In the genomic region with DNA sequence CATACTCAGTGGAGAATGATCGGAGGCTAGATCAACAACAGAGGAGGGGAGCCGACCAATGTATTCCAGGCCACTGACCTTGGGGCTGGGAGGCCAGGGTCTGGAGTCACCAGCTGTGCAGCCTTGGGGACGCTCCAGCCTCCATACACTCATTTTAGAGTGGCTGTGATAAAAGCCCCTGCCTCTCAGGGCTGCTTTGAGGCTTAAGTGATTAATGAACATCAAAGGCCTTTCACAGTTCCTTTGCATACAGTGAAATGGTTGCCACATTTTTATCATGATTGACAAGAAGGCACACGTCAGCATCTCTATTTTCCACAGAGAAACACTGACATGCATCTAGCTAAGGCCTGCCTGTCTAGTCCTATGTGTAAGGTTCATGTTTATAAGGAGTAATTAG, we compare ENCODE assay signal across 26 mouse cellular contexts.
A peak's percentile ranks its signal among the peaks of the same experiment; 100 is the strongest.
DNase-seq lines count a peak whose midpoint lies in the region; ATAC-seq lines count a peak whose summit lies in the region.
"Had no signal": no experiment of that assay in that cellular context is flagged by ENCODE, and none has a peak within 500 bp of the region (broad histone marks: within the 10 kb centered on the region; RNA-seq: fewer than 3 reads in every experiment).

No protein-coding gene starts in this region.

- H3K4me2 ChIP-seq in hindbrain, embryonic 14.5 days (replicated peaks), result no peak overlapping the region
- no peak overlapping the region for H3K4me2 ChIP-seq in midbrain, embryonic 12.5 days (replicated peaks)
- H3K4me2 ChIP-seq: embryonic facial prominence, embryonic 15.5 days; heart, embryonic 15.5 days; hindbrain, embryonic 13.5 days; kidney, embryonic 15.5 days; limb, embryonic 13.5 days; liver, embryonic 11.5 days; lung, embryonic 15.5 days had no signal

- no peak for ATAC-seq in hindbrain, embryonic 14.5 days (ENCODE audit: low FRiP score)
- 0 out of 2 replicates have a peak, but pooled peaks have one; percentile 16 for ATAC-seq in midbrain, embryonic 12.5 days (ENCODE audit: low FRiP score, low read depth)

- H3K27ac ChIP-seq in hindbrain, embryonic 10.5 days, result peak overlapping the region; percentile 35; the same call in 1 of the 2 replicates
- H3K27ac ChIP-seq in hindbrain, embryonic 14.5 days, result no peak overlapping the region
- H3K27ac ChIP-seq in midbrain, embryonic 12.5 days (replicated peaks), result peak overlapping the region; percentile 49; the same call in 1 of the 2 replicates
- no peak overlapping the region for H3K27ac ChIP-seq in embryonic facial prominence, embryonic 10.5 days (replicated peaks)
- H3K27ac ChIP-seq: embryonic facial prominence, embryonic 15.5 days; heart, embryonic 15.5 days; hindbrain, embryonic 13.5 days; kidney, embryonic 15.5 days; limb, embryonic 13.5 days; lung, embryonic 15.5 days; stomach, postnatal 0 days had no signal

- no peak overlapping the region for H3K9ac ChIP-seq in hindbrain, embryonic 14.5 days
- H3K9ac ChIP-seq in midbrain, embryonic 12.5 days (replicated peaks), result no peak overlapping the region
- H3K9ac ChIP-seq: embryonic facial prominence, embryonic 15.5 days; heart, embryonic 15.5 days; kidney, embryonic 15.5 days; limb, embryonic 13.5 days; lung, embryonic 15.5 days had no signal

- intact Hi-C loops in heart, postnatal 14 days (cut with DNase I), result loop anchor here (2.0 kb wide), 1 partner anchor 745 kb away; no protein-coding TSS in a partner anchor

- no peak overlapping the region for H3K4me3 ChIP-seq in hindbrain, embryonic 10.5 days
- no peak overlapping the region for H3K4me3 ChIP-seq in hindbrain, embryonic 14.5 days (replicated peaks; ENCODE audit: low read length)
- H3K4me3 ChIP-seq in midbrain, embryonic 12.5 days, result no peak overlapping the region
- no peak overlapping the region for H3K4me3 ChIP-seq in embryonic facial prominence, embryonic 10.5 days
- H3K4me3 ChIP-seq: embryonic facial prominence, embryonic 15.5 days; heart, embryonic 15.5 days; hindbrain, embryonic 13.5 days; kidney, embryonic 15.5 days; limb, embryonic 13.5 days; lung, embryonic 15.5 days had no signal

- peaks cover 48% of the 10 kb centered on the region for H3K4me1 ChIP-seq in hindbrain, embryonic 10.5 days (replicated peaks)
- peaks cover 3% of the 10 kb centered on the region for H3K4me1 ChIP-seq in hindbrain, embryonic 14.5 days (replicated peaks; ENCODE audit: control insufficient read depth, insufficient read depth, low read length)
- peaks cover 27% of the 10 kb centered on the region for H3K4me1 ChIP-seq in midbrain, embryonic 12.5 days
- peaks cover 30% of the 10 kb centered on the region for H3K4me1 ChIP-seq in embryonic facial prominence, embryonic 10.5 days

- 29% methylated on average over 4 of the region's 4 CpGs for WGBS in hindbrain, embryonic 10.5 days
- WGBS in hindbrain, embryonic 14.5 days, result 15% methylated on average over 4 of the region's 4 CpGs
- WGBS in midbrain, embryonic 12.5 days, result 16% methylated on average over 4 of the region's 4 CpGs
- WGBS in embryonic facial prominence, embryonic 10.5 days, result 40% methylated on average over 4 of the region's 4 CpGs

- no peaks in the 10 kb centered on the region for H3K36me3 ChIP-seq in hindbrain, embryonic 10.5 days
- no peaks in the 10 kb centered on the region for H3K36me3 ChIP-seq in hindbrain, embryonic 14.5 days (replicated peaks; ENCODE audit: control insufficient read depth, insufficient read depth)
- H3K36me3 ChIP-seq in midbrain, embryonic 12.5 days, result no peaks in the 10 kb centered on the region
- no peaks in the 10 kb centered on the region for H3K36me3 ChIP-seq in embryonic facial prominence, embryonic 10.5 days (replicated peaks)
- H3K36me3 ChIP-seq: embryonic facial prominence, embryonic 15.5 days; G1E; heart, embryonic 15.5 days; hindbrain, embryonic 13.5 days; kidney, embryonic 15.5 days; limb, embryonic 13.5 days; lung, embryonic 15.5 days had no signal

- DNase-seq in embryo, embryonic 10.5 days (ENCODE audit: low spot score), result peak; percentile 23
- no peak for DNase-seq in embryo, embryonic 10 days (ENCODE audit: low spot score)
- no peak for DNase-seq in hindbrain, embryonic 10.5 days (ENCODE audit: low spot score)
- DNase-seq in hindbrain, embryonic 14.5 days (ENCODE audit: low spot score), result no peak
- DNase-seq in retina, embryonic 14.5 days (ENCODE audit: low spot score), result peak; percentile 52
- no peak for DNase-seq in embryonic facial prominence, embryonic 10.5 days (ENCODE audit: low spot score)
- DNase-seq in heart, postnatal 14 days, result no peak
- DNase-seq: adrenal gland, postnatal 10 days; cerebellum, adult 11-12 months; cerebellum, adult 9-11 months; gastrocnemius, postnatal 10 days; heart, postnatal 36 days; kidney, adult 11 months; kidney, postnatal 36 days; right cerebral cortex, adult 18-20 months; right cerebral cortex, postnatal 4 days had no signal

- H3K9me3 ChIP-seq in hindbrain, embryonic 10.5 days, result no peaks in the 10 kb centered on the region
- H3K9me3 ChIP-seq in hindbrain, embryonic 14.5 days (ENCODE audit: control insufficient read depth, low read length), result no peaks in the 10 kb centered on the region
- H3K9me3 ChIP-seq in midbrain, embryonic 12.5 days, result no peaks in the 10 kb centered on the region
- no peaks in the 10 kb centered on the region for H3K9me3 ChIP-seq in embryonic facial prominence, embryonic 10.5 days
- H3K9me3 ChIP-seq: embryonic facial prominence, embryonic 15.5 days; heart, embryonic 15.5 days; hindbrain, embryonic 13.5 days; kidney, embryonic 15.5 days; limb, embryonic 13.5 days; lung, embryonic 15.5 days had no signal

- no peaks in the 10 kb centered on the region; the same call in 1 of the 2 replicates for H3K27me3 ChIP-seq in hindbrain, embryonic 10.5 days (ENCODE audit: insufficient read depth, poor library complexity, severe bottlenecking)
- H3K27me3 ChIP-seq in hindbrain, embryonic 14.5 days (ENCODE audit: control insufficient read depth, insufficient read depth, low read length), result no peaks in the 10 kb centered on the region
- no peaks in the 10 kb centered on the region for H3K27me3 ChIP-seq in midbrain, embryonic 12.5 days
- no peaks in the 10 kb centered on the region for H3K27me3 ChIP-seq in embryonic facial prominence, embryonic 10.5 days (replicated peaks; ENCODE audit: low read depth, poor library complexity, severe bottlenecking)
- H3K27me3 ChIP-seq: heart, embryonic 15.5 days; kidney, embryonic 15.5 days; lung, embryonic 15.5 days had no signal

Comparison
In these comparisons a context has a peak if more than half of its experiments do, and no peak if none do; other contexts are left out.
1. DNase-seq: peak in embryo, embryonic 10.5 days (single experiment) and retina, embryonic 14.5 days (single experiment); none in embryo, embryonic 10 days (single experiment), hindbrain, embryonic 10.5 days (single experiment), hindbrain, embryonic 14.5 days (single experiment), embryonic facial prominence, embryonic 10.5 days (single experiment) and heart, postnatal 14 days (0 of 2).
2. H3K27ac ChIP-seq: peak in hindbrain, embryonic 10.5 days (single experiment) and midbrain, embryonic 12.5 days (single experiment); none in hindbrain, embryonic 14.5 days (single experiment) and embryonic facial prominence, embryonic 10.5 days (single experiment).